Mouse (Mus musculus) thymus, postnatal 25 days (tissue): Measurements from ENCODE around the gene Glis2.

Experiments used
- DNase-seq: peaks from one replicate; pipeline ENCODE4 v3.0.0; 2022

Glis2 gene

DNA sequence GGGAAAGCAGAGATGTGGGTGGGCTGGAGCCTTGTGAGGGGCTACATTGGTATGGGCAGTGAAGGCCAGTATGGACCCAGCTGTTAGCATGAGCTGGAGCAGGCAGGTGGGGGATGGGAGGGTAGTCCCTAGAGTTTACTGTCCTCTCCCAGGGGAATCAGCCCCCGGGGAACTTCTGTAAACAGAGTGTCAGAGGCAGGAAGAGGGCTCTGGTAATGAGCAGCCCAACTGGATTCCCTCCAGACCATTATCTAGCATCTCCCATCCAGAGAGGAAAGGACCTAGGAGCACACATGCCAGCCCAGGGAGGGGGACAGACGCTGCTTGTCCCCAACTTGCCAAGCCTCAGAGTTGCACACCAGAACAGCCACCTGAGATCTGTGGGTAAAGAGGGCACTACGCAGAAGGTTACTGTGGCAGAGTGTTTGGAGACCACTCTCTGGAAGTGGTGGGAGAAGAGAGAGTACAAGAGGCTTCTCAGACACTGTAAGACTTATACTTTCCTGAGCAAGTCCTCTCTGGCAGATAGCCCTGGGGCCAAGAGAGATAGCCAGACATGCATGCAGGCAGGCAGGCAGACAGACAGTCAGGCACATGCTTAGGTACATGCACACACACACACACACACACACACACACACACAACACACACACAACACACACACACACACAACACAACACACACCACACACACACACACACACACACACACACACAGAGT is 46.8 kb downstream of the Glis2 start:
- DNase-seq = no peak

DNA sequence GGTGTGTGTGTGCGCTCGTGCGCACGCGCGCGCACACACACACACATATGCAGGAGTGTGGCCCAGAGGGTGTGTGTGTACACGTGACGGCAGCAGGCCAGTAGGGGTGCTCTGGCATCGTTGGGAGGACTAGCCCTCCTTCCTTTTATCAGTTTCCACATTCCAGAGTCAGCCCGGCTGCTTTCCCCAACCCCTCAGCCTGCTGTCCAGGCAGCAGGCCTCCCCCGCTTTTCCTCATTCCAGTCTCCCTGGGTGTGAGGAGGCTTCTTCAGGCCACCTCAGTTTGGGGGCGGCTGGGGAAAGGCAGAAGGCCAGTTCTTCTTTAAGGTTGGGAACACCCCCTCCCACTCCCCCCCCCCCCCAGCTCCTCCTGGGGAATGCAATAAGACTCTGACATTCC is 47.7 kb downstream of the Glis2 start:
- DNase-seq = no peak

DNA sequence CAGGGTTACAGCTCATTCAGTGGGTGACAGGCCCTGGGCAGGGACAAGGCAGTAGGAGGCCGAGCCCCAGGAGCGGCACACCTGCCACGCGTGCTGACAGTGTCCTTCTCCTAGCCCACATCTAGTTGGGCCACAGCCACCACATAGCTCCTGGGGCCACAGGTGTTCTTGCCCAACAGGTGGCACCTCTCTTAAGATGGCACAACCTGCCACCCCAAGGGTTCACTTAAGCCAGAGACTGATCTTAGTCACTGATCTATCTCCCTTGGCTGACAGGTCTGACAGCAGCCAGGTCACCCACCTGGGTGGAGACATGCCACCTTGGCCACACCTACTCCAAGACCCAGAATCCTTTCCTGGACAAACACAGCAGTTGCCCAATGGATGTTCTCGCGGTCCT is 48.4 kb downstream of the Glis2 start:
- DNase-seq = no peak

DNA sequence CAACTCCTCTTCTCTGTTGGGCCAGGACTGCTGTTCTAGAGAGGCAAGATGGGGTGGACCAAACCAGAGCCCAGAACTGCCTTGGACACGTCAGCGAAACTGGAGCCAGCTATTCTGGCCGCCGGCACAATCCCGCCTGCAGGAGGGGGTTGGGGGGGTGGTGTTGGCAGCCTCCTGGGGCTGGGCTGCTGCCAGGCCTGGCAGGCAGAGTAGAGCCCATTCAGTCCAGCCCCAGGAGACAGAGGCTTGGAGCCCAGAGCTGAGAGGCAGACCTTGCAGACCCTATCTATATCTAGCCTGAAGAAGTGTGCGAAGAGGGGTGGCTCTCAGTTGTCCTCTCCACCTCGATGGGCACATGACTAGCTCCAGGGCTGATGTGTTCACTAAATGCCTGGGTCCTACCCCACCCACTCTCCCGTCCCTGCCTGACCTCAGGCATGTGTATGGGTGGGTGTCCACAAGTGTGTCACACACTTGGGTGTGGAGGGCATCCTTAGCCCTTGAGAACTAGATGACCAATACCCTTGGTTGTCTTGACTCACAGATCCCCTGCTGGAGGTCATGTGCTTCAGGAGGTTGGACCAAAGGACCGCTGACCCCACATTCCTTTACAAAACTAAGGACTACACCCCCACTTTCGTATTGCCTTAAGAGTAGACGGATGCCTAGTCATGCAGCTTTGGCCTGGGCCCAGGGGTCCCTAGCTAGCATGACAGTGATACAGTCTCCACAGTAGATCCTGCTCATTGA is 49.3 kb downstream of the Glis2 start:
- no peak for DNase-seq

DNA sequence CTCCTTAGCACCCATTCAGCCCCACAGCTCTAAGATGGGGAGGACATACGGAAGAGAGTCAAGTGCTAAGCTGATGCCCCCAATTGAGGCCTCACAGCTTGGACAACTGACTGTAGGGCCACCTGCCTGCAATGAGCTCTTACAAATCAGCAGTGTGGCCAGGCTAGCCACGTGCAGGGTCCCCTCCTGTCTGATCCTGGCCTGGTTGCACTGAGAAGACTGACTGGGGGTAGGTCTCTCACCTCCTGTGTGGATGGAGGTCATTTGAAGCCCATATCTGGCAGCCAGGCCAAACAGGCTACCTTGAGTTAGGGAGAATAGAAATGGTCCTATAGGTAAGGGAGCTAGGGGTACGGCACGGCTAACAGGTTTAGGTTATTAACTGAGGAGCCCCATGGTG is 51.4 kb downstream of the Glis2 start:
- DNase-seq = no peak

DNA sequence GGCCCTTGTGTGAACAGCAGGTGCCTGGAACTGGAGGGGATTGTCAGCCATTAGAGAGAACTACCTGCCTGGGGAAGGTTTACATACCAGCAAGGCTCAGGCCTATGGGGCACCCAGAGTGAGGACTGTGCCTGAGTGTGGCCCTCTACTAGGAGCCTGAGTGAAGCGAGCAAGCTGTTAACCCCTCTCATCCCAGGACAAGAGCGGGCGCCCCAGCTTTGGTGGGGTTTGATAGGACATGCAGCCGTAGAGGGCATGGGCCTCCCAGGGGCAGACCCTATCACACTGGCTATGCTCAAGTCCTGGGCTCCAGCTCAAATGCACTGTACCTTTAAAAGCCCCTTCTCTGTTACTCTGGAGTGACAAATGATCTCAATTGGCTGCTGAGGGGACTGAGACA is 52.3 kb downstream of the Glis2 start:
- DNase-seq = no peak

DNA sequence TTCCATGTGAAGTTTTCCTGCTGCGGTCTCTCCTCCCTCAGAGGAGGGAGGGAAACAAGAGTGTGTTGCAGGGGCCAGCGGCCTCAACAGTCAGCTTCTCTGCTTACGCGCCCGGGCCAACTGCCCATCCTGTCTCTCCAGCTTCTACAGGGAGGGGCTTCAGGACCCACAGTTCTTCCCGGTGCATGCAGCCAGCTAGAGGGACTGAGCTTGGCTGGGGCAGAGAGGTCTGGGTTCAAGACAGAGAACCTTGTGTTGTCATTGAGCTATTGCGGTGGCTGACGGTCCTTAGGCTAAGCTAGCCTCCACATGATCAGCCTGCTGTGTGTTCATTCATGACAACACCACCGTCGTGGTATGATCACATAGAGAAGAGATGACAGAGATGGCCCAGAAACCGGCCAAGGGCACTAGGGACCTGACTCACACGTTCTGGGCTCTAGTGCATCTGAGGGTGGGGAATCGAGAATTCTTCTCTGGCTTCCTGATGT is 53.2 kb downstream of the Glis2 start:
- DNase-seq = no peak

DNA sequence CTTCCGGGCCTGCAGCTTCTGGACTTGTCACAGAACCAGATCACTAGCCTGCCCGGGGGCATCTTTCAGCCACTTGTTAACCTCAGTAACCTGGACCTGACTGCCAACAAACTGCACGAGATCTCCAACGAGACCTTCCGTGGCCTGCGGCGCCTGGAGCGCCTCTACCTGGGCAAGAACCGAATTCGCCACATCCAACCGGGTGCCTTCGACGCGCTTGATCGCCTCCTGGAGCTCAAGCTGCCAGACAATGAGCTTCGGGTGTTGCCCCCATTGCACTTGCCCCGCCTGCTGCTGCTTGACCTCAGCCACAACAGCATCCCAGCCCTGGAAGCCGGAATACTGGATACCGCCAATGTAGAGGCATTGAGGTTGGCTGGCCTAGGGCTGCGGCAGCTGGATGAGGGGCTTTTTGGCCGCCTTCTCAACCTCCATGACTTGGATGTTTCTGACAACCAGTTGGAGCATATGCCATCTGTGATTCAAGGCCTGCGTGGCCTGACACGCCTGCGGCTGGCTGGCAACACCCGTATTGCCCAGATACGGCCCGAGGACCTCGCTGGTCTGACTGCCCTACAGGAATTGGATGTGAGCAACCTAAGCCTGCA is 54.0 kb downstream of the Glis2 start:
- DNase-seq = no peak

DNA sequence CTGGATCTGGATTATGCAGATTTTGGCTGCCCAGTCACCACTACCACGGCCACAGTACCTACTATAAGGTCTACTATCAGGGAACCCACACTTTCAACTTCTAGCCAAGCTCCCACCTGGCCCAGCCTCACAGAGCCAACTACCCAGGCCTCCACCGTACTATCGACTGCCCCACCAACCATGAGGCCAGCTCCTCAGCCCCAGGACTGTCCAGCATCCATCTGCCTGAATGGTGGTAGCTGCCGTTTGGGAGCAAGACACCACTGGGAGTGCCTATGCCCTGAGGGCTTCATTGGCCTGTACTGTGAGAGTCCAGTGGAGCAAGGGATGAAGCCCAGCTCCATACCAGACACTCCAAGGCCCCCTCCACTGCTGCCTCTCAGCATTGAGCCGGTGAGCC is 54.7 kb downstream of the Glis2 start:
- no peak for DNase-seq

DNA sequence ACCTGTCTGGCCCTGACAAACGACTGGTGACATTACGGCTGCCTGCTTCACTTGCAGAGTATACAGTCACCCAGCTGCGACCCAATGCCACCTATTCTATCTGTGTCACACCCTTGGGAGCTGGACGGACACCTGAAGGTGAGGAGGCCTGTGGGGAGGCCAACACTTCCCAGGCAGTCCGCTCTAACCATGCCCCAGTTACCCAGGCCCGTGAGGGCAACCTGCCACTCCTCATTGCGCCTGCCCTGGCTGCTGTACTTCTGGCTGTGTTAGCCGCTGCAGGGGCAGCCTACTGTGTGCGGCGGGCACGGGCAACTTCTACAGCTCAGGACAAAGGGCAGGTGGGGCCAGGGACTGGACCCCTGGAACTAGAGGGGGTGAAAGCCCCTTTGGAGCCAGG is 55.2 kb downstream of the Glis2 start:
- no peak for DNase-seq

DNA sequence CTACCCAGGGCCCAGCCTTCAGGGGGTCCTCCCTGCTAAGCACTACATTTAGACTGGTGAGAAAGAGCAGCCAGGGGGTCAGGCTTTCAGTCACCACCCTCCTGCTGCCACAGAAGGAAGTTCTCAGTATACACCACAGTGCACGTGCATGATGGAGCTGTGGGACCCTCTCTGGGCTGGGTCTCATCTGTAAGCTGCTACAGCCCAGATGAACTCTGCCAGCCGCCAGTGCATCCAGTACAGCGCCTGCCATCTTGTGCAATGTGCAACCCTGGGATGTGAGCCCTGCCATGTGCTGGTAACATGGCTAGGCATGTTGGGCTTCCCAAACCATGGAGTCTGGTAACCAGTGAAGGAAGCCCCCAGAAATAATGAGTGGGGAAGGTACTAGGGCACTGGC is 55.6 kb downstream of the Glis2 start:
- DNase-seq = no peak

DNA sequence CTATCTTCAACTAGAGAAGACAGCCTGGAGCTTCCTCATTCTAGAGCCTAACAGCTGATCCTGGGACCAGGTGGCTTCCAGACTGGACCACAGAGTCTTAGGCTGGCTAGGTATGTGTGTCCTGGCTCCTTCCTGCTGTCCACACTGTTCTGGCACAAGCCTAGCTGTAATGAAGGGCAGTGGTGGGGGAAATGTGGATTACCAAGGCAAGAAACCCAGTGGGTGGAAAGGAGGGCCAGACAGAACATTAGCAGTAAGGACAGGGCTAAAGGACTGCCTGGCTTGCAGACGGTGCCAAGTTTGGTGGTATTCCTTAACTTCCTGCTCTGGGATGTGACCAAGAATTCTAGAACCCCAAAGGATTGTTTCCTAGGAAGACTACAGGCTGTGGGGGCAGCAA is 56.6 kb downstream of the Glis2 start:
- no peak for DNase-seq

DNA sequence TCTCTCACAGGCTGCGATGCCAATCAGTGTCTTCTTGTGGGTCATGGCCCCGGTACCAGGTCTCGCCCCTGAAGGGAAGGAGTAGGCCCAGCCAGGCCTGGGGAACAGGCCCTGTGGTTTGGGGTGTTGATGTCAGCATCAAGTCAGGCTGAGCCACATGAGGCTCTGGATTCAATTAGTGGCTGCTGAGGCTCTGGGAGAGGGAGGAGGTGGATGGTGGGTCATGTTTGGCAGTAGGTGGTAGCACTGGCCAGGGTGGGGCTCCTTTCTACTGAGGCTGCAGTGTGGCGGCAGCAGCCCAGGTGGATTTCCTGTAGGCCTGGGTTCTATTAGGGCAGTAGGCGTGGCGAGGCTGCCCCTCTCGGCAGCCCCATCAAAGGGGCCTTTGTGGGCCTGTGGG is 57.1 kb downstream of the Glis2 start:
- no peak for DNase-seq

DNA sequence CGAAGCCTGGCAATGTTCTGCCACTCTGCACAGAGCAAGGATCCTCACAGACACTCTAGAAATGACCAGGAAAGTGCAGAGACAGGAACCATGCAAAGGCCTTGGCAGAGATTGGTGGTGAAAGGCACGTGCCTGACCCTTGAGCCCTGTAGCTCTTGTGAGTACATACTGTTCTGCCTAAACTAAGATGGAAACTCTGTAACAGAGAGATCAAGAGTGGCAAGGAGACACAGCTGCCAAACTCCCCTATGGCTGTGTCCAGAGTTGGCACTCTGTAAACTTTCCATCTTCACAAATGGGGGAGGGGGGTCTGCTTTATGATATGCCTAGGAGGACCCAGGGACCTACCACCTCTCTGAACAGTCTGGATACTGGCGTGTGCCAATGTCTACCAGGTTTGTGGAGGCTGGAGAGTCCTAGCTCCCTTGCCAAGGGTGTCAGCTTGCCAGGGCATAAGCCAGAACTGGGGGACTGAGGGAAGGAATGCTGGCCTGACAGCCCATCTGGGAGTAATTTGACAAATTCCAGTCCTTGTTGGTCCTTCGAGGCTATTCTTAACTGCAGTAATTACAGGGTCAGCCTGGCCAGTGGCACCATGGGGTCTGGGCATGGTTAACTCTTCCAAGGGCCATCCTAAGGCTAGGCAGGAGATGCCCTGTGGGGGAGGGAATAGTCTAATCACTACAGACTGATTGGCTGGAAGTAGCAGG is 58.3 kb downstream of the Glis2 start:
- no peak for DNase-seq

DNA sequence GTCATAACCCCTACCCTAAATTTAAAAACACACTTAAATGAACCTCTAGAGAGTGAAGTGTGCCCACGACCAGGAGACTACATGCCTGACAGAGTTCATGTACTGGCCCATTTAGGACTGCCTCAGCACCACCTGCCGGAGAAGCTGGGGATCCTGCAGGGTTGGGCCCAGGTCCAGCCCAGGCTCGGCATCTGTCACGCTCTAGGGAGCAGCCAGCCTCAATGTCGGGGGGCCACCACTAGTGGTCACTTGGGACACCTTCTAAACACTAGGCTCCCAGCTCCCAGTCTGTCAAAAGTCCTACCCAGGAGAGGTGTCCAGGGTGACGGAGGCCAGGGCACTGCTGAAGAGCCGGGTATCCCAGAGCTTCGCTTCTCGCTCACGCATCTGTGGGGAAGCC is 60.2 kb downstream of the Glis2 start:
- DNase-seq = no peak

DNA sequence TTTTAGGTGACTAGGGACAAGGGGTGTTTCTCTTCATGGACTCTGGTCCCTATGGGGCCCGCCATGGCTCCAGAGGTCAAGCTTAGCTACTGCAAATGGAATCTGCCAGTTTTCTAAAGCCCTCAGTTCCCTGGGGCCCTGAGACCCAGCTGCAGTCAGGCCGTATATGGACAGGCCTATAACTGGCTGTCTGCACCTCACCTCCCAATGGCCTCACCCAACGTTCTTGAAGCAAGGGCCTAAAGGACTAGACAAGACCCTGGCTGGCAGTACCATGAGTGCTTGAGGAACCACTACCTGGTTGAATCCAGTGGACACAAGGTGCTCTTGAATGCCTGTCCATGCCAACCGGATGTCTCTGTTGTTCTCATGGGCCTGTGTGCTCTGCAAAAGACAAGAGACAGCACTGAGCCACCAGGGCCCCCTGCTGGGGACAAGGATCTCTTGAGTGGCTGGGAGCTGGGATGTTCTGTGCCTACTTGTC is 60.8 kb downstream of the Glis2 start:
- no peak for DNase-seq

DNA sequence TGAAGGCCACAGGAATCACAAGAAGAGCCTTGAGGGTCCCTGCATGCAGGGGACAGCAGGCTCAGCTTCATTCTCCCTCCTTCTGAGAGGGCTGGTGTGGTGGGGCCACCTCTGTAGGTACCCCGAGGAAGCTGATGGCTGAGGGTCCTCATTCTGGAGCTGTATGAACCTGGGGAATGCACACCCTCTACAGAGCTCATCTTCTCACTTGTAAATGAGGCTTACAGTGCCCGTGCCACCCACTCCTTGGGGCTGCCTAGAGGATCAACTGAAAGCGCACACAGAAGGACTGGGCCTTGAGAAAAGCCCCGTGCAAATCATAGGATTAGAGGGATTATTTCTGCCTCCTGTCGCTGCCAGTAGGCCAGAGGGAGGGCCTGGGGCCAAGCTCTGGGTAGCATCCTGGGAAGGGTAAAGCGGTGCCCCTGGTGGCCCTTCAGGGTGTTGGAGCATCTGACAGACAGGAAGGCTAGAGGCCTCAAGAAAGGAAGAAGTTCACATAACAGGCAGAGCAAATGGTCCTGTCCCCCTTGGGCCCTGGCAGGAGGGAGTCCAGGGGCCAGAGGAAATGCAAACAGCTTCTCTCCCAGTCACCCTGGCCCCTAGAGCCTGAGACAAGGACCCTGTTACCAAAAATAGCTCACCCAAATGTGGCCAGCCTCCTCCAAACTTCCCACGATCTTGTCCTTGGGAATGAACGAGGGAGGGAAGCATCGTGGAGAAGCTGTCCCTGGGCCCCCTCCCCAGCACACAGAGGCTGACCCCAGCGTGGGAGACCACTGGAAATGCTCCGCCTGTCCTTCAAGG is 61.5 kb downstream of the Glis2 start:
- no peak for DNase-seq

DNA sequence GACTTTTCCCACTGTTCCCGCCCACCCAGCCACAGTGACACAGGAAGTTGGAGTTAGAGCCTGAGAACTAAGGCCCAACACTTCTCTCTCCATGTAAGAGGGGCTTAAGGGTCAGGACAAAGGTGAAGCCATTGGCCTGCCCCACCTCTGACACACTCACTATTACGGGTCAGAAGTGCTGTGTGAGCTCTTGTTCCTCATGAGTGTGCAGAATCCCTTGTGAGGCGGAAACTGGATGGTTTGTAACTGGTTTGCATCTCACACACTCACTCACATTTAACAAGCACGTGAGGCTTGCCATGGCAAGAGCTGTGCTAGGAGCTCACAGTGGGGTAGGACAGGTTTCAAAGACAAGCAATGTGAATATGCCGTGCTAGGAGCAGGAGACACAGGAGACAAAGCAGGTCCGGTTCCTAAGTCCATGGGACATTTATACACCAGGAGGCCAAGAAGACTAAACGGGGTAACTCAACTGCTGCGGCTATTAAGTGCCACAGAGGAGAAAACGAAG is 62.1 kb downstream of the Glis2 start:
- no peak for DNase-seq

DNA sequence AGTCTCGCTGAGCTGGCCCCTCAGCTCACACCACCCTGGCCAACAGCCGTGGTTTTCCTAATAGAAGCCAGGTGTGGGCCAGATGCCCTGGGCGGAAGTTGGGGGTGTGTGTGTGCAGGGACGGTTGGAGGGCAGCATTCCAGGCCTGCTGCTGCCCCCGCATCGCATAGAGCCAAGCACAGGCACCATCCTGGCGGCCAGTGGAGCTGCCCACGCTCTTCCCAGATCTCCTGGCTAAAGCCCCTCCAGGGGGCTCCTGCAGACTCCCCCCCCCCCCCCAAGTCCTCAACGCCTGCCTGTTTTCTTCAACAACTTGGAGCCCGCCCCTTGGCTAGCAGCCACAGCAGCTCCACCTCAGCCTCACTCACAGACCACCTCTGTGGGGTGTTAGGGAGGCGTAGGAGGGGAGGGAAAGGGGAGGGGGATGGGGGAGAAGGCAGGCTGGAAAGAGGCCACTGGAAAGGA is 64.3 kb downstream of the Glis2 start:
- DNase-seq = no peak

DNA sequence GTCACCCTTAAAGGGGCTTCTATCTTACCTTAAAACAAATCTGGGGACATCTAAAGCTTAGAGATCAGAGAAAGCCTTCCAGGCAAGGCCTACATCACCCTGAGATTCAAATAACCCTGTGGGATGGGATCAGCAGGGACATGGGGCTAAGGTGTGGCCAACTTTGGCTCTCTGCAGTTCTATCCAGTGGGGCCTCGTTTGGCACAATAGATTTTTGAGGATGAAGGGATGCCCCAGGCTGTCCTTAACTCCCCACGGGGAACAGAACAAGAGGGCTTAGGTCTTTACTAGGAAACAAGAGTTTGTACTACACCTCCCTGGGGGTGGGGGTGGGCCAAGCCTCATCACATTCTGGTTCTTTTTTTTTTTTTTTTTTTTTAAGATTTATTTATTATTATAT is 64.8 kb downstream of the Glis2 start:
- DNase-seq = no peak

DNA sequence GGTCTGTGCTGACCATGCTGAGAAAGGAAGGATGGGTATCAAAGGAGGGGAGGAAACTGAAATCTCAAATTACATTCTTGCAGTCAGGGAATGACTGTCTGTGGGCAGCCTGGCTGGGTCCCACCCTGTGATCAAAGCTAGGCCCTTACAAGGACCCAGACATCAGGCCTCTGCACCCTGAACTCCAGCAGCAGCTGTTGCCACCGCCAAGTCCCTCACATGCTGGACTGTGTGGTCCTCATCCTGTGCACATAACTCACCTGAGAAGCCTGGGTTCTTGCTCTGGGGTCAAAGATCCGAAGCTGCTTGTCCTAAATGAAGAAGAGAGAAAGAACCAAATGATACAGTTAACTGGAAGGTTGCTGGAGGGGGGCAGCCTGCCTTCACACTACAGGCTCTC is 67.1 kb downstream of the Glis2 start:
- DNase-seq = no peak

DNA sequence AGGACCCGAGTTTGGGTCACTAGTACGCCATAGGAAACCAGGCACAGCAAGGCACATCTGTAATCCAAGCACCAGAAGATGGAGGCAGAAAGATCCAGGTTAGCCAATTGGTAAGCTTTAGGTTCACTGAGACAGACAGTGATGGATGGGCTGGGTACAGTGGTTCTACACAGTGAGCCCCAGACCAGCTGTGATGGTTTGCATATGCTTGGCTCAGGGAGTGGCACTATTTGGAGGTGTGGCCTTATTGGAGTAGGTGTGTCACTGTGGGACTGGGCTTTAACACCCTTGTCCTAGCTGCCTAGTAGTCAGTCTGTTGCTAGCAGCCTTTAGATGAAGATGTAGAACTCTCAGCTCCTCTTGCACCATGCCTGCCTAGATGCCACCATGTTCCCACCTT is 69.3 kb downstream of the Glis2 start:
- no peak for DNase-seq
